Comparison of ENCODE assay signal across 16 mouse cellular contexts in the genomic region with DNA sequence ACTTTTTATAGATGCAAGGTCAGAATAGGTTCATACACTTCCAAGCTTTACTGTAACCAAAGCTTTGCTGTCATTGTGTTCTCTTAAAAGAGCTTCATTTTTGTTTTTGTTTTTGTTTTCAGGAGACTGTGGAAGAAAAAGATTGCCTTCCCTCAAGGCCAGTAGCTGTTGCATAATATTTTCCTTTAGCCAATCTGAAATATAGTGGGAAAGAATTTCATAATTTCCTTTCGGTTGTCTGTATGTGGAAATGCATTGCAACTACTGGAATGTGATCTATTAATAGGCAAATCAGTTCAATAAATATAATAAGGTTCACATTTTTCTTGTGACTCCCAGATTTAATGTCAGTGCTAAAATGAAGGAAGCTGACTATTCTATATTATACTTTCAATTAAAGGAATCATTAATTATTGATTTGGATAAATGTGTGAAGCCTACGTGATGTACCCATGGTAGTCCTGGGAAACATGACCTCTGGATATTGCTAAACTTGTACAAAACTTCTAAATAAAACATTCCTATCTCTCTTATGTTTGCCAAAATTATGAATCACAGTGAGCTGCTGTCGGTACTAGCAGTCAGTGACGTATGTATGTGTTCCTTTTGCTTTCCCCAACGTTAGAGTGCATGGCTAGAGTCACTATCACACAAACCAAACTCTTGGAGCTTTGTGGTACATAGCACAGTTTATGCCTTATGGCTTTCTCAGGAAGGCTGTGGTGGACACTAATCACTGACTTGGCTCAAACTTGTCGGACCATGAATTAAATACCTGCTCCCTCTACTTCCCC.
"Had no signal": no experiment of that assay in that cellular context is flagged by ENCODE, and none has a peak within 500 bp of the region (broad histone marks: within the 10 kb centered on the region; RNA-seq: fewer than 3 reads in every experiment).

No protein-coding gene starts in this region.

- H3K4me1 ChIP-seq: liver, embryonic 13.5 days; midbrain, embryonic 12.5 days; midbrain, embryonic 15.5 days; neural tube, embryonic 13.5 days; stomach, embryonic 15.5 days had no signal

- H3K27me3 ChIP-seq: liver, embryonic 13.5 days; midbrain, embryonic 12.5 days; midbrain, embryonic 15.5 days; neural tube, embryonic 13.5 days; stomach, embryonic 15.5 days had no signal

- H3K9me3 ChIP-seq: liver, embryonic 13.5 days; midbrain, embryonic 12.5 days; midbrain, embryonic 15.5 days; neural tube, embryonic 13.5 days; stomach, embryonic 15.5 days had no signal

- DNase-seq: kidney, adult 18-20 months; kidney, adult 9 months; kidney, postnatal 14 days; kidney, postnatal 4 days; liver, embryonic 13.5 days; lung, embryonic 14.5 days; lung, postnatal 4 days; retina, postnatal 1 day; right cerebral cortex, postnatal 25 days; spleen, adult 18-20 months; thymus, postnatal 25 days had no signal

- ATAC-seq: midbrain, embryonic 15.5 days had no signal

- H3K36me3 ChIP-seq: liver, embryonic 13.5 days; midbrain, embryonic 12.5 days; midbrain, embryonic 15.5 days; neural tube, embryonic 13.5 days; stomach, embryonic 15.5 days had no signal

- H3K9ac ChIP-seq: liver, embryonic 13.5 days; lung, embryonic 14.5 days; midbrain, embryonic 12.5 days; midbrain, embryonic 15.5 days; neural tube, embryonic 13.5 days; stomach, embryonic 15.5 days had no signal

- H3K27ac ChIP-seq: liver, embryonic 13.5 days; midbrain, embryonic 12.5 days; midbrain, embryonic 15.5 days; neural tube, embryonic 13.5 days; stomach, embryonic 15.5 days had no signal

- H3K4me2 ChIP-seq: liver, embryonic 13.5 days; lung, embryonic 14.5 days; midbrain, embryonic 12.5 days; midbrain, embryonic 15.5 days; neural tube, embryonic 13.5 days; stomach, embryonic 15.5 days had no signal

- H3K4me3 ChIP-seq: liver, embryonic 13.5 days; midbrain, embryonic 12.5 days; midbrain, embryonic 15.5 days; myocyte; neural tube, embryonic 13.5 days; stomach, embryonic 15.5 days had no signal
